Mouse (Mus musculus) erythroblast, embryonic 14.5 days (primary cell): Measurements from ENCODE around the gene Scaf11.

Experiments
- GATA1 ChIP-seq: IDR thresholded peaks from 2 replicates; pipeline ENCODE4 v1.6.1; 2012; ENCODE audit warnings: low read length, inconsistent platforms, mixed read lengths
- TAL1 ChIP-seq: IDR thresholded peaks from 3 replicates; pipeline ENCODE4 v1.6.1; 2012; ENCODE audit warnings: low read length, inconsistent platforms, mixed read lengths

GRCm38 (mm10) chr15:96434202-96434601 lies 26.4 kb downstream of the Scaf11 start:
- TF ChIP-seq TAL1 (no peak), GATA1 (no peak)
